8 mouse cellular contexts compared by ENCODE assay signal in genomic region chr4:122961589-122961988, GRCm38 (mm10). TPM values are rescaled to one million over a fixed set of nuclear protein-coding genes. Genes with fewer than 3 reads are reported as not detected.
DNase-seq lines count a peak whose midpoint lies in the region; ATAC-seq and TF ChIP-seq lines count a peak whose summit lies in the region.

No protein-coding gene starts in this region.

- H3K4me1 ChIP-seq in kidney, postnatal 0 days (replicated peaks; ENCODE audit: insufficient read depth, low read length): peaks cover 14% of the 10 kb centered on the region
- H3K4me1 ChIP-seq in embryonic facial prominence, embryonic 13.5 days: peaks cover 41% of the 10 kb centered on the region
- peaks cover 14% of the 10 kb centered on the region; the same call in 1 of the 2 replicates for H3K4me1 ChIP-seq in hindbrain, postnatal 0 days (ENCODE audit: insufficient read depth, low read length)
- peaks cover 19% of the 10 kb centered on the region for H3K4me1 ChIP-seq in midbrain, embryonic 16.5 days (ENCODE audit: control insufficient read depth, insufficient read depth, low read length)

- H3K36me3 ChIP-seq in kidney, postnatal 0 days (ENCODE audit: insufficient read depth, low read length): no peaks in the 10 kb centered on the region
- H3K36me3 ChIP-seq in embryonic facial prominence, embryonic 13.5 days: no peaks in the 10 kb centered on the region
- no peaks in the 10 kb centered on the region for H3K36me3 ChIP-seq in hindbrain, postnatal 0 days (ENCODE audit: insufficient read depth, low read length)
- no peaks in the 10 kb centered on the region for H3K36me3 ChIP-seq in midbrain, embryonic 16.5 days (ENCODE audit: control insufficient read depth, insufficient read depth, low read length)

- no peak overlapping the region for H3K4me3 ChIP-seq in kidney, postnatal 0 days (replicated peaks; ENCODE audit: low read depth, low read length)
- peak overlapping the region; percentile 67 for H3K4me3 ChIP-seq in embryonic facial prominence, embryonic 13.5 days
- H3K4me3 ChIP-seq in hindbrain, postnatal 0 days (ENCODE audit: low read length): peak overlapping the region; percentile 55
- peak overlapping the region; percentile 58 for H3K4me3 ChIP-seq in midbrain, embryonic 16.5 days (ENCODE audit: low read depth, low read length)

- ATAC-seq in kidney, postnatal 0 days (replicated peaks; ENCODE audit: low FRiP score, low read depth): no peak
- ATAC-seq in embryonic facial prominence, embryonic 13.5 days (ENCODE audit: insufficient number of reproducible peaks, insufficient read depth, low FRiP score, low TSS enrichment, low read depth): no peak
- ATAC-seq in hindbrain, postnatal 0 days: no peak
- no peak for ATAC-seq in midbrain, embryonic 16.5 days
- no peak for ATAC-seq in megakaryocyte progenitor cell, adult 5-6 weeks (replicated peaks; ENCODE audit: poor library complexity)

- H3K9ac ChIP-seq in kidney, postnatal 0 days (ENCODE audit: low read depth, low read length): no peak overlapping the region
- H3K9ac ChIP-seq in embryonic facial prominence, embryonic 13.5 days: peak overlapping the region; percentile 76; the same call in 1 of the 2 replicates
- H3K9ac ChIP-seq in hindbrain, postnatal 0 days (replicated peaks; ENCODE audit: low read length): no peak overlapping the region
- H3K9ac ChIP-seq in midbrain, embryonic 16.5 days (ENCODE audit: low read depth, low read length): no peak overlapping the region

- no peak overlapping the region for H3K27ac ChIP-seq in kidney, postnatal 0 days
- H3K27ac ChIP-seq in embryonic facial prominence, embryonic 13.5 days: no peak overlapping the region
- H3K27ac ChIP-seq in hindbrain, postnatal 0 days: no peak overlapping the region
- no peak overlapping the region for H3K27ac ChIP-seq in midbrain, embryonic 16.5 days (ENCODE audit: low read length)

- H3K27me3 ChIP-seq in kidney, postnatal 0 days (ENCODE audit: insufficient read depth, low read length): no peaks in the 10 kb centered on the region
- H3K27me3 ChIP-seq in embryonic facial prominence, embryonic 13.5 days: peaks cover 12% of the 10 kb centered on the region
- no peaks in the 10 kb centered on the region for H3K27me3 ChIP-seq in hindbrain, postnatal 0 days (ENCODE audit: insufficient read depth, low read length)
- H3K27me3 ChIP-seq in midbrain, embryonic 16.5 days (ENCODE audit: control insufficient read depth, insufficient read depth, low read depth, low read length): no peaks in the 10 kb centered on the region

- TF ChIP-seq CTCF in kidney, postnatal 0 days (IDR thresholded peaks at IDR 0.05; ENCODE audit: low read depth): no peak
- TF ChIP-seq CTCF in hindbrain, postnatal 0 days (IDR thresholded peaks at IDR 0.05; ENCODE audit: low read depth): no peak

- peak overlapping the region; percentile 94; the same call in 1 of the 2 replicates for H3K4me2 ChIP-seq in kidney, postnatal 0 days (ENCODE audit: low read length)
- H3K4me2 ChIP-seq in embryonic facial prominence, embryonic 13.5 days: peak overlapping the region; percentile 99
- peak overlapping the region; percentile 87 for H3K4me2 ChIP-seq in hindbrain, postnatal 0 days (ENCODE audit: low read depth, low read length)
- peak overlapping the region; percentile 97 for H3K4me2 ChIP-seq in midbrain, embryonic 16.5 days (ENCODE audit: low read length)

- H3K9me3 ChIP-seq in kidney, postnatal 0 days (replicated peaks; ENCODE audit: low read length): no peaks in the 10 kb centered on the region
- H3K9me3 ChIP-seq in embryonic facial prominence, embryonic 13.5 days: no peaks in the 10 kb centered on the region
- H3K9me3 ChIP-seq in hindbrain, postnatal 0 days (ENCODE audit: low read length): no peaks in the 10 kb centered on the region
- H3K9me3 ChIP-seq in midbrain, embryonic 16.5 days (replicated peaks; ENCODE audit: control insufficient read depth, low read length, poor library complexity, severe bottlenecking): no peaks in the 10 kb centered on the region

- no peak for DNase-seq in kidney, postnatal 0 days (ENCODE audit: low spot score)
- DNase-seq in kidney, adult 8-10 months: no peak
- no peak for DNase-seq in hindbrain, postnatal 0 days (ENCODE audit: low spot score)
- DNase-seq in adrenal gland, adult (ENCODE audit: inconsistent age in 2 of 2, low spot score in 1 of 2): no peak
- no peak for DNase-seq in thymus, postnatal 10 days (ENCODE audit: low spot score in 2 of 2)

- 42% methylated on average over 6 of the region's 6 CpGs for WGBS in kidney, postnatal 0 days
- 32% methylated on average over 6 of the region's 6 CpGs for WGBS in embryonic facial prominence, embryonic 13.5 days
- 25% methylated on average over 6 of the region's 6 CpGs for WGBS in hindbrain, postnatal 0 days
- WGBS in midbrain, embryonic 16.5 days: 13% methylated on average over 6 of the region's 6 CpGs

RNA-seq across cellular contexts. Expression of gene Mfsd2a, which starts 0.6 kb away (rescaled TPM):
- polyA plus RNA-seq in kidney, postnatal 0 days (2015; fragmentation: Nextera tagmentation; extraction: Ambion mirVana): 1.8 and 2.1 TPM in 2 replicates
- 5.1 and 6.6 TPM in 2 replicates for polyA plus RNA-seq in embryonic facial prominence, embryonic 13.5 days (2015; fragmentation: Nextera tagmentation; extraction: Ambion mirVana)
- 63.6 and 68.0 TPM in 2 replicates for total RNA-seq in hindbrain, postnatal 0 days (2014; rRNA removed)
- polyA plus RNA-seq in hindbrain, postnatal 0 days (2015; fragmentation: Nextera tagmentation; extraction: Ambion mirVana): 34.9 and 42.6 TPM in 2 replicates
- polyA plus RNA-seq in midbrain, embryonic 16.5 days (2015; fragmentation: Nextera tagmentation; extraction: Ambion mirVana): 32.3 and 33.5 TPM in 2 replicates
- total RNA-seq in megakaryocyte progenitor cell, adult 5-6 weeks (2015): 0.10 and 0.22 TPM in 2 replicates
- 0.20 TPM in 1 of 2 replicates, not detected in the other for total RNA-seq in megakaryocyte progenitor cell, adult 5-6 weeks (2017)

RNA-seq across cellular contexts. Expression of gene Mycl, which starts 33.9 kb away (rescaled TPM):
- 6.5 and 7.1 TPM in 2 replicates for polyA plus RNA-seq in kidney, postnatal 0 days (2015; fragmentation: Nextera tagmentation; extraction: Ambion mirVana)
- 29.4 and 33.4 TPM in 2 replicates for polyA plus RNA-seq in embryonic facial prominence, embryonic 13.5 days (2015; fragmentation: Nextera tagmentation; extraction: Ambion mirVana)
- total RNA-seq in hindbrain, postnatal 0 days (2014; rRNA removed): 67.5 and 79.4 TPM in 2 replicates
- polyA plus RNA-seq in hindbrain, postnatal 0 days (2015; fragmentation: Nextera tagmentation; extraction: Ambion mirVana): 34.3 and 34.8 TPM in 2 replicates
- polyA plus RNA-seq in midbrain, embryonic 16.5 days (2015; fragmentation: Nextera tagmentation; extraction: Ambion mirVana): 58.9 and 68.8 TPM in 2 replicates
- total RNA-seq in megakaryocyte progenitor cell, adult 5-6 weeks (2015): 0.12 and 0.54 TPM in 2 replicates
- total RNA-seq in megakaryocyte progenitor cell, adult 5-6 weeks (2017): 0.54 and 2.0 TPM in 2 replicates

RNA-seq across cellular contexts. Expression of gene Trit1, which starts 54.8 kb away (rescaled TPM):
- 15.7 and 17.1 TPM in 2 replicates for polyA plus RNA-seq in kidney, postnatal 0 days (2015; fragmentation: Nextera tagmentation; extraction: Ambion mirVana)
- polyA plus RNA-seq in embryonic facial prominence, embryonic 13.5 days (2015; fragmentation: Nextera tagmentation; extraction: Ambion mirVana): 19.7 and 20.8 TPM in 2 replicates
- total RNA-seq in hindbrain, postnatal 0 days (2014; rRNA removed): 11.1 and 18.5 TPM in 2 replicates
- 17.0 and 18.3 TPM in 2 replicates for polyA plus RNA-seq in hindbrain, postnatal 0 days (2015; fragmentation: Nextera tagmentation; extraction: Ambion mirVana)
- 25.3 and 25.9 TPM in 2 replicates for polyA plus RNA-seq in midbrain, embryonic 16.5 days (2015; fragmentation: Nextera tagmentation; extraction: Ambion mirVana)
- total RNA-seq in megakaryocyte progenitor cell, adult 5-6 weeks (2015): 11.3 and 14.5 TPM in 2 replicates
- total RNA-seq in megakaryocyte progenitor cell, adult 5-6 weeks (2017): 19.3 and 26.1 TPM in 2 replicates
